27 mouse cellular contexts compared by ENCODE assay signal in genomic region chr6:117021851-117022250, GRCm38 (mm10).
A peak's percentile ranks its signal among the peaks of the same experiment; 100 is the strongest.
DNase-seq lines count a peak whose midpoint lies in the region; ATAC-seq and TF ChIP-seq lines count a peak whose summit lies in the region.
"Had no signal": no experiment of that assay in that cellular context is flagged by ENCODE, and none has a peak within 500 bp of the region (broad histone marks: within the 10 kb centered on the region; RNA-seq: fewer than 3 reads in every experiment).

No protein-coding gene starts in this region.

- 32% methylated on average over 10 of the region's 10 CpGs for WGBS in lung, embryonic 15.5 days
- 29% methylated on average over 10 of the region's 10 CpGs for WGBS in lung, adult 2 months

- H3K36me3 ChIP-seq in lung, embryonic 15.5 days, result no peaks in the 10 kb centered on the region
- H3K36me3 ChIP-seq: embryonic facial prominence, embryonic 13.5 days; G1E; heart, embryonic 10.5 days; intestine, embryonic 15.5 days; limb, embryonic 13.5 days; liver, embryonic 12.5 days; midbrain, embryonic 13.5 days had no signal

- DNase-seq in lung, adult 2 months, result no peak
- peak; percentile 34 for DNase-seq in embryo, embryonic 11 days
- DNase-seq in kidney, adult 9 months, result peak; percentile 28
- DNase-seq in kidney, postnatal 36 days, result peak; percentile 45 to 51
- no peak for DNase-seq in Muller cell, postnatal 12 days (ENCODE audit: inconsistent ontology term)
- DNase-seq in spleen, postnatal 10 days (ENCODE audit: low spot score in 2 of 2), result no peak
- DNase-seq: adrenal gland, adult 8-10 months; B cell, adult 2 months; cerebellum, adult 8-10 months; gastrocnemius, adult 2 months; heart, postnatal 4 days; layer of hippocampus, postnatal 36 days; lung, adult 18-20 months; right cerebral cortex, postnatal 25 days; spleen, adult 18-20 months had no signal

- no peak for TF ChIP-seq CTCF in lung, adult 2 months (IDR thresholded peaks at IDR 0.05; ENCODE audit: insufficient read depth, low read length)

- H3K9me3 ChIP-seq in lung, embryonic 15.5 days, result no peaks in the 10 kb centered on the region
- H3K9me3 ChIP-seq: embryonic facial prominence, embryonic 13.5 days; forebrain, embryonic 13.5 days; heart, embryonic 10.5 days; intestine, embryonic 15.5 days; limb, embryonic 13.5 days; liver, embryonic 12.5 days; midbrain, embryonic 13.5 days had no signal

- peak; percentile 42; the same call in 1 of the 2 replicates for ATAC-seq in lung, embryonic 15.5 days (ENCODE audit: borderline replicate concordance, extremely low read depth, low FRiP score, low TSS enrichment)
- no peak for ATAC-seq in frontal cortex, adult (ENCODE audit: low TSS enrichment)
- ATAC-seq: forebrain, embryonic 13.5 days; hindbrain, embryonic 16.5 days; intestine, embryonic 15.5 days; liver, embryonic 12.5 days; midbrain, embryonic 13.5 days had no signal

- no peak overlapping the region for H3K4me3 ChIP-seq in lung, embryonic 15.5 days
- no peak overlapping the region for H3K4me3 ChIP-seq in lung, adult 2 months (replicated peaks; ENCODE audit: extremely low read depth, low read depth, low read length)
- H3K4me3 ChIP-seq: embryonic facial prominence, embryonic 13.5 days; erythroblast, embryonic 14.5 days; forebrain, embryonic 13.5 days; gastrocnemius, adult 2 months; heart, embryonic 10.5 days; intestine, embryonic 15.5 days; limb, embryonic 13.5 days; liver, embryonic 12.5 days; midbrain, embryonic 13.5 days had no signal

- H3K4me2 ChIP-seq in lung, embryonic 15.5 days, result no peak overlapping the region
- H3K4me2 ChIP-seq: embryonic facial prominence, embryonic 13.5 days; forebrain, embryonic 13.5 days; intestine, embryonic 15.5 days; limb, embryonic 13.5 days; liver, embryonic 12.5 days; midbrain, embryonic 13.5 days had no signal

- no peaks in the 10 kb centered on the region for H3K4me1 ChIP-seq in lung, embryonic 15.5 days
- no peaks in the 10 kb centered on the region for H3K4me1 ChIP-seq in lung, adult 2 months (ENCODE audit: control insufficient read depth, insufficient read depth, low read length)
- H3K4me1 ChIP-seq: forebrain, embryonic 13.5 days; heart, embryonic 10.5 days; intestine, embryonic 15.5 days; limb, embryonic 13.5 days; liver, embryonic 12.5 days; midbrain, embryonic 13.5 days had no signal

- no peak overlapping the region for H3K27ac ChIP-seq in lung, embryonic 15.5 days
- H3K27ac ChIP-seq: embryonic facial prominence, embryonic 13.5 days; forebrain, embryonic 13.5 days; gastrocnemius, adult 2 months; heart, embryonic 10.5 days; intestine, embryonic 15.5 days; limb, embryonic 13.5 days; liver, embryonic 12.5 days; midbrain, embryonic 13.5 days had no signal

- H3K9ac ChIP-seq in lung, embryonic 15.5 days, result no peak overlapping the region
- H3K9ac ChIP-seq: embryonic facial prominence, embryonic 13.5 days; forebrain, embryonic 13.5 days; intestine, embryonic 15.5 days; limb, embryonic 13.5 days; liver, embryonic 12.5 days; midbrain, embryonic 13.5 days had no signal

- TF ChIP-seq POLR2A in lung, adult 2 months (IDR thresholded peaks at IDR 0.05; ENCODE audit: borderline replicate concordance, extremely low read depth, low read depth, low read length), result no peak

- H3K27me3 ChIP-seq in lung, embryonic 15.5 days, result no peaks in the 10 kb centered on the region
- H3K27me3 ChIP-seq: embryonic facial prominence, embryonic 13.5 days; forebrain, embryonic 13.5 days; intestine, embryonic 15.5 days; limb, embryonic 13.5 days; liver, embryonic 12.5 days; midbrain, embryonic 13.5 days had no signal

Comparison
In these comparisons a context has a peak if more than half of its experiments do, and no peak if none do; other contexts are left out.
1. DNase-seq: peak in embryo, embryonic 11 days (single experiment), kidney, adult 9 months (single experiment) and kidney, postnatal 36 days (2 of 2); none in lung, adult 2 months (single experiment), Muller cell, postnatal 12 days (single experiment) and spleen, postnatal 10 days (0 of 2).